Mouse (Mus musculus) heart, embryonic 11.5 days (tissue): Measurements from ENCODE around the gene Kcnip4. TPM values are rescaled to one million over a fixed set of nuclear protein-coding genes. Genes with fewer than 3 reads are reported as not detected.

ENCODE experiments used
- ATAC-seq: fragments of 200-750 bp; cut with Nextera tagmentation; replicated peaks from 2 replicates; pipeline ENCODE4 v1.8.0; 2017; ENCODE audit warnings: moderate library complexity; ENCODE audit not compliant: insufficient number of reproducible peaks, low FRiP score, low TSS enrichment
- H3K27ac ChIP-seq: fragments of 300-500 bp; sonication (generic); 2 replicates; pipeline ENCODE4 v1.5.1; 2014; ENCODE audit warnings: mild to moderate bottlenecking, low read depth, low read length
- H3K27me3 ChIP-seq: fragments of 300-500 bp; sonication (generic); 2 replicates; pipeline ENCODE4 v1.6.1; 2014; ENCODE audit warnings: mild to moderate bottlenecking, low read length, mixed read lengths; ENCODE audit not compliant: control insufficient read depth, insufficient read depth
- H3K36me3 ChIP-seq: fragments of 300-500 bp; sonication (generic); 2 replicates; pipeline ENCODE4 v1.6.1; 2014; ENCODE audit warnings: mild to moderate bottlenecking, low read length, moderate library complexity, mixed read lengths; ENCODE audit not compliant: control insufficient read depth, insufficient read depth
- H3K4me1 ChIP-seq: fragments of 300-500 bp; sonication (generic); 2 replicates; pipeline ENCODE4 v1.6.1; 2014; ENCODE audit warnings: low read length; ENCODE audit not compliant: control insufficient read depth, insufficient read depth
- H3K4me2 ChIP-seq: fragments of 300-500 bp; sonication (generic); 2 replicates; pipeline ENCODE4 v1.6.1; 2014; ENCODE audit warnings: mild to moderate bottlenecking, moderate library complexity
- H3K4me3 ChIP-seq: fragments of 300-500 bp; sonication (generic); 2 replicates; pipeline ENCODE4 v1.5.1; 2014; ENCODE audit warnings: low read depth, low read length
- H3K9ac ChIP-seq: fragments of 300-500 bp; sonication (generic); 2 replicates; pipeline ENCODE4 v1.6.1; 2014; ENCODE audit warnings: mild to moderate bottlenecking, low read depth, low read length, moderate library complexity
- H3K9me3 ChIP-seq: fragments of 300-500 bp; sonication (generic); replicated peaks from 2 replicates; pipeline ENCODE4 v1.6.1; 2016; ENCODE audit warnings: low read length; ENCODE audit not compliant: control insufficient read depth
- WGBS: fragments of 180-500 bp; shearing (Covaris S2); extraction: QIAGEN DNeasy Blood & Tissue Kit; methylation state at CpG from one replicate; pipeline ENCODE4 v1.1.7; 2014; ENCODE audit not compliant: insufficient replicate concordance; 5-methylcytosine and 5-hydroxymethylcytosine counted together
- polyA plus RNA-seq: library from polyadenylated mRNA; unstranded; fragments of >200 nt; fragmentation: Nextera tagmentation; extraction: Ambion mirVana; gene quantifications from 2 replicates; pipeline ENCODE4 v1.2.1, GENCODE M21; 2014

The Kcnip4 gene
- polyA plus RNA-seq, 1 experiment from 2014 or later, result 0.63 TPM

GRCm38 (mm10) chr5:48489549-48490288 lies 1035.0 kb downstream of the Kcnip4 start:
- no peaks in the 10 kb centered on the region for H3K4me1 ChIP-seq
- H3K4me3 ChIP-seq, result no peak overlapping the region
- no peak overlapping the region for H3K9ac ChIP-seq
- ATAC-seq, result no peak
- H3K9me3 ChIP-seq, result no peaks in the 10 kb centered on the region
- no peak overlapping the region for H3K4me2 ChIP-seq
- H3K27me3 ChIP-seq, result no peaks in the 10 kb centered on the region
- no peaks in the 10 kb centered on the region for H3K36me3 ChIP-seq
- 49% methylated on average over 5 of the region's 5 CpGs for WGBS
- no peak overlapping the region for H3K27ac ChIP-seq

DNA sequence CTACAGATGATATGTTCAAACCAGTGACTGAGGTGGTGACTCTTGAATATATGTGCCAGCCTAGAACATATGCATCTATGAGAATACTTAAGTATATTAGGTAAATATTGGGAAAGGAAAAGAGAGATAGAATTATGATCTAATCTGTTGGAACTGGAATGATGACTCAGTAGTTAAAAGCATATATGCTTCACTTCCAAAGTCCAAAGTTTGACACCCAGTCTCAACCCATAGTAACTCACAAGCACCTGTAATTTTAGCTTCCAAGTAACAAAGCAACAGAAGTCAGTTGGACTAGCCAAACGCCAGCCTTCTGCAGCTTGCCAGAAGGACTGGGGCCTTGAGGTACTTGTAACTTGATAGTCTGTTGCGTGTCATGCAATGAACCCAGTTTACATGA lies 1041.6 kb downstream of the Kcnip4 start:
- WGBS, result 72% methylated on average over 2 of the region's 2 CpGs
- no peaks in the 10 kb centered on the region for H3K36me3 ChIP-seq
- no peaks in the 10 kb centered on the region for H3K4me1 ChIP-seq
- no peak overlapping the region for H3K4me3 ChIP-seq
- H3K9me3 ChIP-seq, result no peaks in the 10 kb centered on the region
- H3K4me2 ChIP-seq, result no peak overlapping the region
- no peak overlapping the region for H3K9ac ChIP-seq
- no peaks in the 10 kb centered on the region for H3K27me3 ChIP-seq
- no peak overlapping the region for H3K27ac ChIP-seq
- no peak for ATAC-seq

GRCm38 (mm10) chr5:48460221-48460620 lies 1064.5 kb downstream of the Kcnip4 start:
- no peaks in the 10 kb centered on the region for H3K36me3 ChIP-seq
- no peak overlapping the region for H3K9ac ChIP-seq
- no peaks in the 10 kb centered on the region for H3K4me1 ChIP-seq
- H3K27me3 ChIP-seq, result no peaks in the 10 kb centered on the region
- H3K9me3 ChIP-seq, result no peaks in the 10 kb centered on the region
- H3K4me3 ChIP-seq, result no peak overlapping the region
- no peak for ATAC-seq
- H3K27ac ChIP-seq, result no peak overlapping the region
- 61% methylated on average over 2 of the region's 2 CpGs for WGBS
- H3K4me2 ChIP-seq, result no peak overlapping the region

GRCm38 (mm10) chr5:48448888-48449287 lies 1075.8 kb downstream of the Kcnip4 start:
- Histone ChIP-seq H3K9ac (no peak overlapping the region), H3K27me3 (no peaks in the 10 kb centered on the region), H3K4me3 (no peak overlapping the region), H3K36me3 (no peaks in the 10 kb centered on the region), H3K27ac (no peak overlapping the region), H3K4me1 (no peaks in the 10 kb centered on the region), H3K4me2 (no peak overlapping the region), H3K9me3 (no peaks in the 10 kb centered on the region)
- no peak for ATAC-seq
- WGBS, result 75% methylated on average over 1 of the region's 1 CpGs

- no peaks in the 10 kb centered on the region for H3K9me3 ChIP-seq
- no peaks in the 10 kb centered on the region for H3K36me3 ChIP-seq
- H3K4me3 ChIP-seq, result no peak overlapping the region
- no peak overlapping the region for H3K4me2 ChIP-seq
- H3K4me1 ChIP-seq, result no peaks in the 10 kb centered on the region
- no peaks in the 10 kb centered on the region for H3K27me3 ChIP-seq
- ATAC-seq, result no peak
- no peak overlapping the region for H3K9ac ChIP-seq
- no peak overlapping the region for H3K27ac ChIP-seq
Measured at GRCm38 (mm10) chr5:48430459-48430858, 1094.2 kb downstream of the Kcnip4 start.

- H3K36me3 ChIP-seq, result no peaks in the 10 kb centered on the region
- 85% methylated on average over 1 of the region's 1 CpGs for WGBS
- no peak overlapping the region for H3K4me3 ChIP-seq
- H3K27me3 ChIP-seq, result no peaks in the 10 kb centered on the region
- no peak overlapping the region for H3K4me2 ChIP-seq
- no peaks in the 10 kb centered on the region for H3K9me3 ChIP-seq
- H3K4me1 ChIP-seq, result no peaks in the 10 kb centered on the region
- no peak overlapping the region for H3K9ac ChIP-seq
- no peak overlapping the region for H3K27ac ChIP-seq
- no peak for ATAC-seq
Measured at GRCm38 (mm10) chr5:48421957-48422356, 1102.8 kb downstream of the Kcnip4 start.

GRCm38 (mm10) chr5:48419741-48420140 lies 1105.0 kb downstream of the Kcnip4 start:
- 76% methylated on average over 2 of the region's 2 CpGs for WGBS

GRCm38 (mm10) chr5:48412261-48412660 lies 1112.4 kb downstream of the Kcnip4 start:
- Histone ChIP-seq H3K4me3 (no peak overlapping the region), H3K36me3 (no peaks in the 10 kb centered on the region), H3K9me3 (no peaks in the 10 kb centered on the region), H3K4me2 (no peak overlapping the region), H3K4me1 (0 out of 2 replicates have a peak, but pooled peaks cover 4% of the 10 kb centered on the region), H3K27ac (no peak overlapping the region), H3K9ac (no peak overlapping the region), H3K27me3 (no peaks in the 10 kb centered on the region)
- 91% methylated on average over 4 of the region's 4 CpGs for WGBS
- no peak for ATAC-seq

More at GRCm38 (mm10) chr5:48419741-48420140, 1105.0 kb downstream of the Kcnip4 start:
- Histone ChIP-seq H3K4me2 (no peak overlapping the region), H3K27ac (no peak overlapping the region), H3K4me1 (no peaks in the 10 kb centered on the region), H3K27me3 (no peaks in the 10 kb centered on the region), H3K4me3 (no peak overlapping the region), H3K9me3 (no peaks in the 10 kb centered on the region), H3K9ac (no peak overlapping the region), H3K36me3 (no peaks in the 10 kb centered on the region)
- ATAC-seq, result no peak

GRCm38 (mm10) chr5:48411462-48411861 lies 1113.2 kb downstream of the Kcnip4 start:
- no peak overlapping the region for H3K27ac ChIP-seq
- 88% methylated on average over 4 of the region's 4 CpGs for WGBS
- no peak overlapping the region for H3K4me3 ChIP-seq
- ATAC-seq, result no peak
- H3K4me2 ChIP-seq, result no peak overlapping the region
- H3K4me1 ChIP-seq, result 0 out of 2 replicates have a peak, but pooled peaks cover 4% of the 10 kb centered on the region
- H3K27me3 ChIP-seq, result no peaks in the 10 kb centered on the region
- H3K9me3 ChIP-seq, result no peaks in the 10 kb centered on the region
- H3K36me3 ChIP-seq, result no peaks in the 10 kb centered on the region
- H3K9ac ChIP-seq, result no peak overlapping the region
